Mouse (Mus musculus) gastrocnemius, postnatal 25 days (tissue): ENCODE results near the gene Fermt2. TPM values are rescaled to one million over a fixed set of nuclear protein-coding genes. Genes with fewer than 3 reads are reported as not detected.

Source experiments
- DNase-seq: peaks from one replicate; pipeline ENCODE4 v3.0.0; 2022
- total RNA-seq, 2 experiments: library from RNA; stranded (reverse); gene quantifications; 1 replicate in 1 of 2; 2 replicates in 1 of 2; pipeline ENCODE4 v1.2.3; 2021

The Fermt2 gene
- total RNA-seq, 2 experiments from 2014 or later, result 179 to 224 TPM

GRCm38 (mm10) chr14:45463599-45463998 lies 66.3 kb downstream of the Fermt2 start:
- DNase-seq, result no peak

GRCm38 (mm10) chr14:45462875-45463475 lies 66.9 kb downstream of the Fermt2 start:
- DNase-seq, result no peak

- DNase-seq, result no peak
These were observed 67.5 kb downstream of the Fermt2 start for GRCm38 (mm10) chr14:45462374-45462773.

GRCm38 (mm10) chr14:45461945-45462344 lies 68.0 kb downstream of the Fermt2 start:
- DNase-seq, result no peak

- DNase-seq, result no peak
These were observed 69.4 kb downstream of the Fermt2 start for GRCm38 (mm10) chr14:45460491-45460890.

- no peak for DNase-seq
These were observed 70.0 kb downstream of the Fermt2 start for GRCm38 (mm10) chr14:45459877-45460276.

- no peak for DNase-seq
These were observed 72.9 kb downstream of the Fermt2 start for GRCm38 (mm10) chr14:45457003-45457402.

- DNase-seq, result no peak
These were observed 73.4 kb downstream of the Fermt2 start for GRCm38 (mm10) chr14:45456502-45456846.

- DNase-seq, result no peak
These were observed 74.0 kb downstream of the Fermt2 start for GRCm38 (mm10) chr14:45455651-45456501.

- no peak for DNase-seq
These were observed 76.2 kb downstream of the Fermt2 start for GRCm38 (mm10) chr14:45453538-45454233.

GRCm38 (mm10) chr14:45452861-45453512 lies 76.9 kb downstream of the Fermt2 start:
- no peak for DNase-seq

GRCm38 (mm10) chr14:45452148-45452547 lies 77.8 kb downstream of the Fermt2 start:
- DNase-seq, result no peak

- no peak for DNase-seq
These were observed 78.8 kb downstream of the Fermt2 start for GRCm38 (mm10) chr14:45451090-45451489.

GRCm38 (mm10) chr14:45446777-45447176 lies 83.1 kb downstream of the Fermt2 start:
- no peak for DNase-seq

GRCm38 (mm10) chr14:45445445-45445844 lies 84.5 kb downstream of the Fermt2 start:
- no peak for DNase-seq

- DNase-seq, result no peak
These were observed 85.0 kb downstream of the Fermt2 start for GRCm38 (mm10) chr14:45444870-45445269.

- DNase-seq, result no peak
These were observed 86.9 kb downstream of the Fermt2 start for GRCm38 (mm10) chr14:45442781-45443560.

- DNase-seq, result no peak
These were observed 88.6 kb downstream of the Fermt2 start for GRCm38 (mm10) chr14:45441291-45441690.

GRCm38 (mm10) chr14:45439387-45439786 lies 90.5 kb downstream of the Fermt2 start:
- no peak for DNase-seq

GRCm38 (mm10) chr14:45438931-45439275 lies 91.0 kb downstream of the Fermt2 start:
- DNase-seq, result no peak

GRCm38 (mm10) chr14:45438250-45438930 lies 91.5 kb downstream of the Fermt2 start:
- DNase-seq, result no peak
